Mouse (Mus musculus): ENCODE data around the gene Aox4. TPM values are rescaled to one million over a fixed set of nuclear protein-coding genes. Genes with fewer than 3 reads are reported as not detected.

Gene Aox4
- polyA plus RNA-seq, 1 experiment from 2014 or later = 0.04 TPM

DNA sequence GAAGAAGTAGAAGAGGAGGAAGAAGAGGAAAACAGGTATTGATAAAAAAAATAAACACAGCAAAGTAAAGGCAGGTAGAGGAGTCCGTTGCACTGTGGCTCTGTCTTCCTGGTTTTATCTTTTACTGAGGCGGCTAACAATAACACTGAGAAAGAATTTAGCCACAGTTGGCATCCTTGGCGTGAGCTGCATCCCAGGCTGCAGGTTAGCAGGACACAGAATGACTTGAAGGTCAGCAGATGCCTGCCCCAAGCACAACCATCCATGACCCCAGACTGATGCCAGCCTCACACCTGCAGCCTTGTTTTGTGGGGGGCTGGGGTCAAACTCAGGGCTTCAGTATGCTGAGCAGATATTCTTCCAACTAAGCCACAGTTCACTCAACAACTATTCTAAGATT is 50.1 kb downstream of the Aox4 start:
- Histone ChIP-seq H3K27ac (ENCODE audit: low read depth, low read length) (no peak overlapping the region), H3K9me3 (ENCODE audit: control insufficient read depth, low read length) (no peaks in the 10 kb centered on the region), H3K4me3 (ENCODE audit: low read depth, low read length) (no peak overlapping the region), H3K36me3 (ENCODE audit: control insufficient read depth, insufficient read depth, low read length) (no peaks in the 10 kb centered on the region), H3K4me1 (ENCODE audit: control insufficient read depth, insufficient read depth, low read length) (no peaks in the 10 kb centered on the region), H3K4me2 (ENCODE audit: low read depth) (no peak overlapping the region), H3K27me3 (ENCODE audit: control insufficient read depth, insufficient read depth, low read length) (no peaks in the 10 kb centered on the region), H3K9ac (ENCODE audit: low read length) (no peak overlapping the region)
- DNase-seq (ENCODE audit: low spot score) = no peak
- WGBS = 74% methylated on average over 3 of the region's 3 CpGs
- no peak for ATAC-seq (ENCODE audit: insufficient read depth, low FRiP score, low TSS enrichment)

DNA sequence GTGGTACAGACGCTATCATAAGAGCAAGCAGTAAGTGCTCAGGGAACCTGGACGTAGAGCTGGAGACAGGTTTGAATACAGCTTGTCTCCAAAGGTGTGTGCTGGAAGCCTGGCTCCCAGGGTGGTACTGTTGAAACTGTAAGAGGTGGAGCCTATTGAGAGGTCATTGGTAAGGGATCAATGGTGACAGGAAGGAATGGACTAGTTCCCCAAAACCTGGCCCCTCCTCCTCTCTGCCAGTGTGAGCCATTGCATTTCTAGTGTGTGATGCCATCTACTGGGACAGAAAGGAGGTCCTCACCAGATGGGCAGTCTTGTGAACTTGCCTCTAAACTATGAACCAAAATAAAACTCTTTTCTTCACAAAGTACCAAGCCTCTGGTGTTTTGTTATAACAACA is 58.0 kb downstream of the Aox4 start:
- no peaks in the 10 kb centered on the region for H3K9me3 ChIP-seq (ENCODE audit: control insufficient read depth, low read length)
- H3K27ac ChIP-seq (ENCODE audit: low read depth, low read length) = no peak overlapping the region
- ATAC-seq (ENCODE audit: insufficient read depth, low FRiP score, low TSS enrichment) (no peak), DNase-seq (ENCODE audit: low spot score) (no peak)
- no peaks in the 10 kb centered on the region for H3K4me1 ChIP-seq (ENCODE audit: control insufficient read depth, insufficient read depth, low read length)
- H3K27me3 ChIP-seq (ENCODE audit: control insufficient read depth, insufficient read depth, low read length) = no peaks in the 10 kb centered on the region
- WGBS = 84% methylated on average over 2 of the region's 2 CpGs
- no peaks in the 10 kb centered on the region for H3K36me3 ChIP-seq (ENCODE audit: control insufficient read depth, insufficient read depth, low read length)
- H3K4me2 ChIP-seq (ENCODE audit: low read depth) = no peak overlapping the region
- no peak overlapping the region for H3K4me3 ChIP-seq (ENCODE audit: low read depth, low read length)
- H3K9ac ChIP-seq (ENCODE audit: low read length) = no peak overlapping the region

DNA sequence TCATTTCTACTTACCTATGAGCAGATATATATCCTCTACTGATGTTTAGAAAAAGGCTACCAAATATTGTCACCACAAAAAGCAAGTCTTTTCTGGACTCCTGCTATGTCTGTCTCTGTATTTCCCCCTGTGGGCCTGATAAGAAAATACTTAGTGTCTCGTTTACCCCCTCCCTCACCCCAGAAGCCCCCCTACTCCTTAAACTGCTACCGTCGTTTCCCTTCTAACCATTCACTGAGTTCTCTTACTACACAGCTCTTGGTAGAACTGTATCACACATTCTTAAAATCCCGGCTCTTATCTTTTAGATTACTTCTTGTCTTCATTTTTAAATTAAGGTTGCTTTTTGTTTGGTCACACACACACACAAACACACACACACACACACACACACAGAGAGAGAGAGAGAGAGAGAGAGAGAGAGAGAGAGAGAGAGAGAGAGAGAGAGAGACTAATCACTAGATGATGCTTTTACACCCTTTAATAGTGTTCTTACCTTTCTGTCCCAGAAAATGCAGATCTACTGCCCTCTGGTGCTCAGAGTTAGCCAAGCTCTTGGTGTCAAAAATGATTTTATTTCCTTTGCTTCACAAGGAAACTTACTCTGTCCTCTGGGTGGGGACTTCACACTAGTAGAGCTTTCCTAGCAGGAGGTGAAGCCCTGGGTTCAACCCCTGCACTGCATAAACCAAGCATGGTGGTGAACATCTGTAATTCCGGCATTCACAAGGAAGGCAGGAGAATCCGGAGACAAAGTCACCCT is 60.8 kb downstream of the Aox4 start:
- H3K36me3 ChIP-seq (ENCODE audit: control insufficient read depth, insufficient read depth, low read length) = no peaks in the 10 kb centered on the region
- WGBS = 68% methylated on average over 6 of the region's 6 CpGs
- no peaks in the 10 kb centered on the region for H3K27me3 ChIP-seq (ENCODE audit: control insufficient read depth, insufficient read depth, low read length)
- DNase-seq (ENCODE audit: low spot score) (peak; percentile 56), ATAC-seq (ENCODE audit: insufficient read depth, low FRiP score, low TSS enrichment) (no peak)
- H3K9ac ChIP-seq (ENCODE audit: low read length) = no peak overlapping the region
- no peaks in the 10 kb centered on the region for H3K4me1 ChIP-seq (ENCODE audit: control insufficient read depth, insufficient read depth, low read length)
- no peak overlapping the region for H3K4me2 ChIP-seq (ENCODE audit: low read depth)
- no peak overlapping the region for H3K4me3 ChIP-seq (ENCODE audit: low read depth, low read length)
- no peaks in the 10 kb centered on the region for H3K9me3 ChIP-seq (ENCODE audit: control insufficient read depth, low read length)
- no peak overlapping the region for H3K27ac ChIP-seq (ENCODE audit: low read depth, low read length)

DNA sequence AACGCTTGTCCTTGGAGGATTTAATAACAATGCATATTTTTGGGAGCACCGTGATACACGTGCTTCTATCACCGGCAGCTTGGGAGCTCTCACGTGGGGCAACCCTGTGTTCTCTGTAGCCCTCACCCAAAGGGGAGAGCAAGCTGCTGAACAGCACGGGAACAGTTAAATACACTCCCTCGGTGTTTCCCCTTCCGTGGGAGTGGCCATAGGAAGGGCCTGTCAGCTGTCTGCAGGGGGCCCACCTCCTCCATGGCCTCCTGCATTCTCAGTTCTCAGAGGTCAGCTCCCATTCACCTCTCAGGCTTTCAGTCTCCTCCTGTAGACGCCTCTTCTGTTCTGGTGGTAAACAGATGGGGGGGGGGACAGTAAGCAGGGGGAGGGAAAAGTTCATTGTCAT is 65.7 kb downstream of the Aox4 start:
- H3K27me3 ChIP-seq (ENCODE audit: control insufficient read depth, insufficient read depth, low read length) = no peaks in the 10 kb centered on the region
- no peak for DNase-seq (ENCODE audit: low spot score)
- no peak overlapping the region for H3K4me2 ChIP-seq (ENCODE audit: low read depth)
- no peak for ATAC-seq (ENCODE audit: insufficient read depth, low FRiP score, low TSS enrichment)
- no peak overlapping the region for H3K9ac ChIP-seq (ENCODE audit: low read length)
- no peak overlapping the region for H3K27ac ChIP-seq (ENCODE audit: low read depth, low read length)
- no peaks in the 10 kb centered on the region for H3K36me3 ChIP-seq (ENCODE audit: control insufficient read depth, insufficient read depth, low read length)
- WGBS = 35% methylated on average over 9 of the region's 9 CpGs
- H3K4me1 ChIP-seq (ENCODE audit: control insufficient read depth, insufficient read depth, low read length) = no peaks in the 10 kb centered on the region
- no peaks in the 10 kb centered on the region for H3K9me3 ChIP-seq (ENCODE audit: control insufficient read depth, low read length)
- no peak overlapping the region for H3K4me3 ChIP-seq (ENCODE audit: low read depth, low read length)

DNA sequence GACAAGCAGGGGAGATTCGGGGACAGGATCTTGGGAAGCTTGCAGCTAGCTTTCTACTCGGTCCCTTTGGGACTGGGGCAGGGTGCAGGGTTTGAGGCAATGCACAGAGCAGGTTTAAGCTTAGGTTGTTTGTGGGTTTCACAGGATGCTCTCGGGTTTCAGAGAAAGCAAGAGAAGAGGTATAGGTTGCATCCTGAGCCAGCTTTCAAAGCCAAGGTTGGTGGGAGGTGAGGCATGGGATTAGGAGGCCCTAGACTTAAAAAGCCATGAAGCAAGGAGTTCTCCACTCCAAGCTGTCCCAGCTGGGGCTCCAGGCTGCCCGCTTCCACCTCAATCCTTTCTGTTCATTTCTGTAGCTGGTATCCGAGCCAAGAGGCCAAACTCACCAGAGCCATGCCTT is 67.8 kb downstream of the Aox4 start, which contains the start of gene Aox2:
Gene Aox2 (plus strand): TSS at position 301 of the 400 bp plus-strand sequence.
- Histone ChIP-seq H3K27me3 (ENCODE audit: control insufficient read depth, insufficient read depth, low read length) (no peaks in the 10 kb centered on the region), H3K36me3 (ENCODE audit: control insufficient read depth, insufficient read depth, low read length) (no peaks in the 10 kb centered on the region), H3K4me2 (ENCODE audit: low read depth) (no peak within 1 kb of the TSS), H3K9ac (ENCODE audit: low read length) (no peak within 1 kb of the TSS), H3K4me3 (ENCODE audit: low read depth, low read length) (no peak within 1 kb of the TSS), H3K9me3 (ENCODE audit: control insufficient read depth, low read length) (no peaks in the 10 kb centered on the region), H3K4me1 (ENCODE audit: control insufficient read depth, insufficient read depth, low read length) (no peaks in the 10 kb centered on the region), H3K27ac (ENCODE audit: low read depth, low read length) (no peak within 1 kb of the TSS)
- ATAC-seq (ENCODE audit: insufficient read depth, low FRiP score, low TSS enrichment) (no peak), DNase-seq (ENCODE audit: low spot score) (no peak)
- 75% methylated on average over 5 of the region's 5 CpGs for WGBS

DNA sequence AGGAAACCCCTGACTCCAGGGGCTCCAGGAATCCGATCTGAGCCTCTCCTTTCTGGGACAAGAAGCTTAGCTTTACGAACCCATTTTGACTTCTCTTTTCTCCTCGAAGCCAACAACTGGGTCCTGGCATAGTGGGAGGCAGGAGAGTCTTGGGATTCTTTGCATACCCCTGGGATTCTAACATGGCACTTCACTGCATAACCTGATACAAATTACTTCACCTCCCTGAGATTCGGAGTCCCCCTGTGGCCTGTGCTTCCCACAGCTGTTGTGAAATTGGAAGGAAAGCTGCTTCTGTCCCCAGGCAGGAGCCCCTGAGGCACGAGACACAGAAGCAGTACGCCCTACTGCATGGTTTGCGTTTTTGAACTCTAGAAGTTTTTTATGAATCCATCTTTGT is 68.3 kb downstream of the Aox4 start:
- Histone ChIP-seq H3K27ac (ENCODE audit: low read depth, low read length) (no peak overlapping the region), H3K9me3 (ENCODE audit: control insufficient read depth, low read length) (no peaks in the 10 kb centered on the region), H3K27me3 (ENCODE audit: control insufficient read depth, insufficient read depth, low read length) (no peaks in the 10 kb centered on the region), H3K36me3 (ENCODE audit: control insufficient read depth, insufficient read depth, low read length) (no peaks in the 10 kb centered on the region), H3K9ac (ENCODE audit: low read length) (no peak overlapping the region), H3K4me2 (ENCODE audit: low read depth) (no peak overlapping the region), H3K4me1 (ENCODE audit: control insufficient read depth, insufficient read depth, low read length) (no peaks in the 10 kb centered on the region), H3K4me3 (ENCODE audit: low read depth, low read length) (no peak overlapping the region)
- DNase-seq (ENCODE audit: low spot score) (no peak), ATAC-seq (ENCODE audit: insufficient read depth, low FRiP score, low TSS enrichment) (no peak)
- 65% methylated on average over 7 of the region's 7 CpGs for WGBS

DNA sequence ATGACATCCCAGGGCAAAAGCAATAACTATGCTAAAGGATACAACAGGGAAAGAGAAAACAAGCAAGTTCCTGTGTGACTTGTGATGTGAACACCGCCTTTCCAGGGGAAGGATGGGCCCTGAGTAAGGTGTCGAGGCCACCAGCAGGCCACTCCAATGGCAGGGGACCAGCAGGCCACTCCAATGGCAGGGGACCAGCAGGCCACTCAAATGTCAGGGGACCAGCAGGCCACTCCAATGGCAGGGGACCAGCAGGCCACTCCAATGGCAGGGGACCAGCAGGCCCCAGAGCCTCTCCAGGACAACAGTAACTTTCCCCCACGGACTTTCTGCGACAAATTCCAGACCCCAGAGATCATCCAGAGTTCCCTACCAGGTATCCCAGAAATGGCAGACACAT is 70.2 kb downstream of the Aox4 start:
- Histone ChIP-seq H3K27me3 (ENCODE audit: control insufficient read depth, insufficient read depth, low read length) (no peaks in the 10 kb centered on the region), H3K9ac (ENCODE audit: low read length) (no peak overlapping the region), H3K4me1 (ENCODE audit: control insufficient read depth, insufficient read depth, low read length) (no peaks in the 10 kb centered on the region), H3K4me2 (ENCODE audit: low read depth) (no peak overlapping the region), H3K9me3 (ENCODE audit: control insufficient read depth, low read length) (no peaks in the 10 kb centered on the region), H3K27ac (ENCODE audit: low read depth, low read length) (no peak overlapping the region), H3K4me3 (ENCODE audit: low read depth, low read length) (no peak overlapping the region), H3K36me3 (ENCODE audit: control insufficient read depth, insufficient read depth, low read length) (no peaks in the 10 kb centered on the region)
- 86% methylated on average over 4 of the region's 4 CpGs for WGBS
- ATAC-seq (ENCODE audit: insufficient read depth, low FRiP score, low TSS enrichment) (no peak), DNase-seq (ENCODE audit: low spot score) (no peak)

DNA sequence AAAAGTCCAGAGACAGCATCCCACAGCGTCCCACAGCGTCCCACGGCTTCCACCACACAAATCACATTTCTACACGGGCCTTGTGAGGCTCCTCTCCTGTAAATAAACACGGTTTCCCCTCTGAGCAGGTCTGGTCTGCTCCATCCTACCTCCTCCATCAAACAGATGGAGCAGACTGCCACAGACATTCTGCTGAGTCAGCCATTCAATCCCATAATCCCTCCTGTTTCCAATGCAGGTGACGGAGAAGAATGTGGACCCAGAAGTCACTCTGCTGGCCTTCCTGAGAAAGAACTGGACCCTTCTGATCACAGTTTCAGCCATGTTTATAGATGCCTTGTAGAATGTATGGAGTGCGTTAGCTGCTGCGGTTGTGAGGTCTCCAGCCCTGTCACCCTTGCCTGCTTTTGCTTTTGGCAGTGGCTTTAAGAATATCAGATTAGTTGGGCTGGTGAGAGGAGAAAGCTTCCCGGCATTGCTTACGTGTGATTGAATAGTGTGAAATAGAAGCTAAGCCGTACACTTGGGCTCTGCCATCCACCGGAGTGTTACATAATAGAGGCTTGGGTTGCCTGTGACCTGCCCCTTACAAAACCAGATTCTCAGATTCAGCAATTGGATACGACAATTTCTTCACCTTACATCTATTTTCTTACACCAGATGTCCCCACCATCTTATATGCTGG is 70.9 kb downstream of the Aox4 start:
- 87% methylated on average over 13 of the region's 13 CpGs for WGBS
- DNase-seq (ENCODE audit: low spot score) = no peak
- Histone ChIP-seq H3K9me3 (ENCODE audit: control insufficient read depth, low read length) (no peaks in the 10 kb centered on the region), H3K36me3 (ENCODE audit: control insufficient read depth, insufficient read depth, low read length) (no peaks in the 10 kb centered on the region), H3K27me3 (ENCODE audit: control insufficient read depth, insufficient read depth, low read length) (no peaks in the 10 kb centered on the region), H3K27ac (ENCODE audit: low read depth, low read length) (no peak overlapping the region), H3K4me2 (ENCODE audit: low read depth) (no peak overlapping the region), H3K9ac (ENCODE audit: low read length) (no peak overlapping the region), H3K4me1 (ENCODE audit: control insufficient read depth, insufficient read depth, low read length) (no peaks in the 10 kb centered on the region), H3K4me3 (ENCODE audit: low read depth, low read length) (no peak overlapping the region)
- ATAC-seq (ENCODE audit: insufficient read depth, low FRiP score, low TSS enrichment) = no peak

DNA sequence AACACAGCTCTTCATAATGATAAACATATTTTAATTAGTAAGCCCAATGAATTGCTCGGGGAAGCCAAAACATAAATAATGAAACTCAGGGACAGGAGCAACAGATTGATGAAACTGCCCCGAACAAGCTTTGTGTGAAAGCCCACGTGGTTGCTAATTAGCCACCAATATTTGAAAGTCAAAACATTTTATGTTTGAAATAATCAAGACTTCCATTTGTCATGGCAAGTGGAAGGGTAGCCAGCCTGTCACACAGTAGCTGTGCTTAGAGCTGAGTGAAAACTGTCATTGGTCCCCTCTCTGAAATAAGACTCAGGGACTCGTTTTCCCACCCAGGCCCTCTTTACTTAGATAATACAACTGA is 71.4 kb downstream of the Aox4 start:
- no peak overlapping the region for H3K27ac ChIP-seq (ENCODE audit: low read depth, low read length)
- H3K9me3 ChIP-seq (ENCODE audit: control insufficient read depth, low read length) = no peaks in the 10 kb centered on the region
- no peak overlapping the region for H3K4me3 ChIP-seq (ENCODE audit: low read depth, low read length)
- H3K27me3 ChIP-seq (ENCODE audit: control insufficient read depth, insufficient read depth, low read length) = no peaks in the 10 kb centered on the region
- no peak overlapping the region for H3K9ac ChIP-seq (ENCODE audit: low read length)
- DNase-seq (ENCODE audit: low spot score) (no peak), ATAC-seq (ENCODE audit: insufficient read depth, low FRiP score, low TSS enrichment) (no peak)
- no peaks in the 10 kb centered on the region for H3K4me1 ChIP-seq (ENCODE audit: control insufficient read depth, insufficient read depth, low read length)
- H3K4me2 ChIP-seq (ENCODE audit: low read depth) = no peak overlapping the region
- 78% methylated on average over 4 of the region's 4 CpGs for WGBS
- no peaks in the 10 kb centered on the region for H3K36me3 ChIP-seq (ENCODE audit: control insufficient read depth, insufficient read depth, low read length)

Data from neural tube, embryonic 11.5 days (tissue).